Mouse (Mus musculus) B cell, adult 2 months (primary cell): ENCODE results near the gene Sdf4.

Experiments
- DNase-seq, 2 experiments: peaks; one replicate each; pipeline ENCODE4 v3.0.0; 2022

Sdf4 gene

GRCm38 (mm10) chr4:156057702-156058101 is 65.0 kb downstream of the Sdf4 start:
- DNase-seq = no peak

GRCm38 (mm10) chr4:156058826-156059225 is 66.2 kb downstream of the Sdf4 start:
- no peak for DNase-seq

GRCm38 (mm10) chr4:156059261-156059660 is 66.6 kb downstream of the Sdf4 start, which contains the start of gene Ttll10:
Gene Ttll10, minus strand, starts transcription at chr4:156059414.
- DNase-seq = no peak

- DNase-seq = no peak
Measured at GRCm38 (mm10) chr4:156059713-156060112, 67.0 kb downstream of the Sdf4 start.
